Comparison of ENCODE assay signal across 18 mouse cellular contexts in the genomic region with DNA sequence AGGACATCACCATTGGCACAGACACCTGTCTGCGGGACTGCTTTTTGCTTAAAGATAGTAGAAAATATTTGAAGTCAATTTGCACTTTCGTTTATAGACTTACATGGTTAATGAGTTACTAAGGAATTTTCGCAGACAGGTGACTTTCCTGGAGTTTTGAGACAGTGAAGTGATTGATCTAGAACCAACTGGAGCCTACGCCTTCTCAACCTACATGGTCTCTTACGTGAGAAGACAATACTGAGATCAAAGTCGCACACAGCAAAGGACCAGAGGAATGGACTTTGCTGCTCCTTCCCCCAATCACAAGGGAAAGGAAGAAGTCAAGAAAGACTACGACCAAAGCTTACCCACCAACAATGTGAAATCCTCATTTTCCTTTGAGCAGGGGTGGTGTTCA. TPM values are rescaled to one million over a fixed set of nuclear protein-coding genes. Genes with fewer than 3 reads are reported as not detected.
"Had no signal": no experiment of that assay in that cellular context is flagged by ENCODE, and none has a peak within 500 bp of the region (broad histone marks: within the 10 kb centered on the region; RNA-seq: fewer than 3 reads in every experiment).

No protein-coding gene starts in this region.

- DNase-seq: lung, adult 18-20 months; lung, embryonic 14.5 days; lung, postnatal 10 days; right cerebral cortex, postnatal 14 days; thymus, adult 2 months; thymus, postnatal 25 days; thymus, postnatal 4 days had no signal

- H3K27me3 ChIP-seq: midbrain, embryonic 13.5 days; midbrain, embryonic 15.5 days; neural tube, embryonic 12.5 days; stomach, embryonic 15.5 days had no signal

- ATAC-seq: midbrain, embryonic 13.5 days; midbrain, embryonic 15.5 days had no signal

- H3K9me3 ChIP-seq: midbrain, embryonic 15.5 days; stomach, embryonic 15.5 days had no signal

- H3K9ac ChIP-seq: lung, embryonic 14.5 days; midbrain, embryonic 13.5 days; midbrain, embryonic 15.5 days; neural tube, embryonic 12.5 days; stomach, embryonic 15.5 days had no signal

- H3K27ac ChIP-seq: macrophage; midbrain, embryonic 13.5 days; midbrain, embryonic 15.5 days; neural tube, embryonic 12.5 days; stomach, embryonic 15.5 days; stomach, postnatal 0 days had no signal

- H3K4me1 ChIP-seq: midbrain, embryonic 13.5 days; midbrain, embryonic 15.5 days; stomach, embryonic 15.5 days had no signal

- H3K4me3 ChIP-seq: megakaryocyte, embryonic 14.5 days; midbrain, embryonic 13.5 days; midbrain, embryonic 15.5 days; neural tube, embryonic 12.5 days; stomach, embryonic 15.5 days had no signal

- H3K4me2 ChIP-seq: lung, embryonic 14.5 days; midbrain, embryonic 11.5 days; midbrain, embryonic 13.5 days; midbrain, embryonic 15.5 days; neural tube, embryonic 12.5 days; stomach, embryonic 15.5 days had no signal

- H3K36me3 ChIP-seq: midbrain, embryonic 13.5 days; midbrain, embryonic 15.5 days; neural tube, embryonic 12.5 days; stomach, embryonic 15.5 days had no signal

RNA-seq across cellular contexts. Expression of a gene that starts 33.4 kb away (rescaled TPM):
- total RNA-seq: megakaryocyte progenitor cell, adult 5-6 weeks; monocyte, adult 5-6 weeks; neutrophil, adult 5-6 weeks had no signal
- polyA plus RNA-seq: macrophage had no signal
